Mouse (Mus musculus): Measurements from ENCODE around the gene Adamts2. TPM values are rescaled to one million over a fixed set of nuclear protein-coding genes. Genes with fewer than 3 reads are reported as not detected.

The Adamts2 gene
- polyA plus RNA-seq, 1 experiment from 2014 or later: 5.7 TPM

GRCm38 (mm10) chr11:50678650-50679049 lies 76.8 kb downstream of the Adamts2 start:
- Histone ChIP-seq H3K9me3 (ENCODE audit: low read length) (no peaks in the 10 kb centered on the region), H3K36me3 (ENCODE audit: insufficient read depth, low read length) (no peaks in the 10 kb centered on the region), H3K4me2 (replicated peaks; ENCODE audit: low read depth, low read length) (no peak overlapping the region), H3K27ac (ENCODE audit: low read length) (no peak overlapping the region), H3K9ac (replicated peaks; ENCODE audit: low read length) (no peak overlapping the region), H3K27me3 (ENCODE audit: insufficient read depth, low read length) (no peaks in the 10 kb centered on the region), H3K4me1 (ENCODE audit: insufficient read depth, low read length) (no peaks in the 10 kb centered on the region), H3K4me3 (ENCODE audit: low read length) (no peak overlapping the region)
- 90% methylated on average over 10 of the region's 10 CpGs for WGBS
- ATAC-seq (ENCODE audit: low FRiP score, low TSS enrichment): no peak

- H3K4me2 ChIP-seq (replicated peaks; ENCODE audit: low read depth, low read length): no peak overlapping the region
- no peaks in the 10 kb centered on the region for H3K4me1 ChIP-seq (ENCODE audit: insufficient read depth, low read length)
- peak overlapping the region; percentile 6; the same call in 1 of the 2 replicates for H3K27ac ChIP-seq (ENCODE audit: low read length)
- 80% methylated on average over 7 of the region's 7 CpGs for WGBS
- ATAC-seq (ENCODE audit: low FRiP score, low TSS enrichment): no peak
- no peaks in the 10 kb centered on the region for H3K9me3 ChIP-seq (ENCODE audit: low read length)
- no peaks in the 10 kb centered on the region for H3K36me3 ChIP-seq (ENCODE audit: insufficient read depth, low read length)
- H3K27me3 ChIP-seq (ENCODE audit: insufficient read depth, low read length): no peaks in the 10 kb centered on the region
- no peak overlapping the region for H3K4me3 ChIP-seq (ENCODE audit: low read length)
- no peak overlapping the region for H3K9ac ChIP-seq (replicated peaks; ENCODE audit: low read length)
Observed at GRCm38 (mm10) chr11:50681940-50682339, 80.1 kb downstream of the Adamts2 start.

- ATAC-seq (ENCODE audit: low FRiP score, low TSS enrichment): no peak
- no peak overlapping the region for H3K4me2 ChIP-seq (replicated peaks; ENCODE audit: low read depth, low read length)
- 82% methylated on average over 2 of the region's 2 CpGs for WGBS
- H3K27me3 ChIP-seq (ENCODE audit: insufficient read depth, low read length): no peaks in the 10 kb centered on the region
- H3K9me3 ChIP-seq (ENCODE audit: low read length): no peaks in the 10 kb centered on the region
- no peaks in the 10 kb centered on the region for H3K36me3 ChIP-seq (ENCODE audit: insufficient read depth, low read length)
- H3K9ac ChIP-seq (replicated peaks; ENCODE audit: low read length): no peak overlapping the region
- H3K4me1 ChIP-seq (ENCODE audit: insufficient read depth, low read length): no peaks in the 10 kb centered on the region
- H3K4me3 ChIP-seq (ENCODE audit: low read length): no peak overlapping the region
- no peak overlapping the region for H3K27ac ChIP-seq (ENCODE audit: low read length)
Observed at GRCm38 (mm10) chr11:50683821-50684220, 81.9 kb downstream of the Adamts2 start.

- 90% methylated on average over 3 of the region's 3 CpGs for WGBS
Observed at GRCm38 (mm10) chr11:50688584-50688983, 86.7 kb downstream of the Adamts2 start.

GRCm38 (mm10) chr11:50689672-50690071 lies 87.8 kb downstream of the Adamts2 start:
- no peaks in the 10 kb centered on the region for H3K36me3 ChIP-seq (ENCODE audit: insufficient read depth, low read length)
- H3K27me3 ChIP-seq (ENCODE audit: insufficient read depth, low read length): no peaks in the 10 kb centered on the region
- 94% methylated on average over 4 of the region's 4 CpGs for WGBS
- H3K27ac ChIP-seq (ENCODE audit: low read length): no peak overlapping the region
- ATAC-seq (ENCODE audit: low FRiP score, low TSS enrichment): no peak
- no peak overlapping the region for H3K4me2 ChIP-seq (replicated peaks; ENCODE audit: low read depth, low read length)
- no peaks in the 10 kb centered on the region for H3K4me1 ChIP-seq (ENCODE audit: insufficient read depth, low read length)
- no peak overlapping the region for H3K9ac ChIP-seq (replicated peaks; ENCODE audit: low read length)
- H3K9me3 ChIP-seq (ENCODE audit: low read length): no peaks in the 10 kb centered on the region
- no peak overlapping the region for H3K4me3 ChIP-seq (ENCODE audit: low read length)

More at GRCm38 (mm10) chr11:50688584-50688983, 86.7 kb downstream of the Adamts2 start:
- no peak for ATAC-seq (ENCODE audit: low FRiP score, low TSS enrichment)
- Histone ChIP-seq H3K4me3 (ENCODE audit: low read length) (no peak overlapping the region), H3K4me1 (ENCODE audit: insufficient read depth, low read length) (no peaks in the 10 kb centered on the region), H3K4me2 (replicated peaks; ENCODE audit: low read depth, low read length) (no peak overlapping the region), H3K27ac (ENCODE audit: low read length) (no peak overlapping the region), H3K27me3 (ENCODE audit: insufficient read depth, low read length) (no peaks in the 10 kb centered on the region), H3K9me3 (ENCODE audit: low read length) (no peaks in the 10 kb centered on the region), H3K9ac (replicated peaks; ENCODE audit: low read length) (no peak overlapping the region), H3K36me3 (ENCODE audit: insufficient read depth, low read length) (no peaks in the 10 kb centered on the region)

DNA sequence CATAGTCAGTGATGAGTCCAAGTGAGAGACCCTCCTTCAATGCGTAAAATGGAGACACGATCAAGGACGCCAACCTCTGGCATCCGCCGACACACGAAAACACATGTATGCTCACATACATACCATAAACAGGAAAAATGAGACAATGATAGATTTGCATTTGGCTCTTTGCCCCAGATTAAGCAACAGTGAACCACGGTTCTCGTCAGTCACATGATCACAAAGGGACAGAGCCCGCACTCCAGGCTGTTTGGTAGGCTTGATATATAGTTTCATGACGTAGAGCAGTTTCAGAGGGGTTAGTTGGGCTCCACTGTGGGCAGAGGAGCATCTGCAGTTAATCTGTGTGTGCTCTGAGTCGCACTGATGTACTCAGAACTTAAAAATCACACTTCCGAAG lies 98.1 kb downstream of the Adamts2 start:
- ATAC-seq (ENCODE audit: low FRiP score, low TSS enrichment): no peak
- no peaks in the 10 kb centered on the region for H3K9me3 ChIP-seq (ENCODE audit: low read length)
- H3K36me3 ChIP-seq (ENCODE audit: insufficient read depth, low read length): no peaks in the 10 kb centered on the region
- H3K4me3 ChIP-seq (ENCODE audit: low read length): no peak overlapping the region
- H3K27ac ChIP-seq (ENCODE audit: low read length): no peak overlapping the region
- no peaks in the 10 kb centered on the region for H3K27me3 ChIP-seq (ENCODE audit: insufficient read depth, low read length)
- 81% methylated on average over 12 of the region's 12 CpGs for WGBS
- H3K9ac ChIP-seq (replicated peaks; ENCODE audit: low read length): no peak overlapping the region
- no peaks in the 10 kb centered on the region for H3K4me1 ChIP-seq (ENCODE audit: insufficient read depth, low read length)
- no peak overlapping the region for H3K4me2 ChIP-seq (replicated peaks; ENCODE audit: low read depth, low read length)

DNA sequence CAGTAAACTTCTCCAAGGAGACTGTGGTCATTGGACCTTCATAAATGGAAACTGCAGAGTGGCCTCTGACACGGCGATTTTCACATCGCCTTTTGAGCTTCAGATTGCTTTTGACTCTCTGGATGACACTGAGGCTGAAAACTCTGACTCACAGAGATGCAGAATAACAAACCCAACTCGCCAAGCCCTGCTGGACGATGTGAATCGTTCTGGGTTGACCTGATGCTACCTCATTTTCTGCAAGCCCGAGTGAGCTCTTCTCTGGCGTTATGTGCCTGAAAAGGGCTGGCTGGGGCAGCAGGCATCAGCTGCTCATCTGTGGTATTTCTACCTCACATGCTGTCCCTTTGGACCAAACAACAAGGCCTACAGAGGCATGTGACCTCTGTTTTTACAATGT lies 98.6 kb downstream of the Adamts2 start:
- no peak overlapping the region for H3K4me2 ChIP-seq (replicated peaks; ENCODE audit: low read depth, low read length)
- H3K36me3 ChIP-seq (ENCODE audit: insufficient read depth, low read length): no peaks in the 10 kb centered on the region
- no peak for ATAC-seq (ENCODE audit: low FRiP score, low TSS enrichment)
- H3K4me3 ChIP-seq (ENCODE audit: low read length): no peak overlapping the region
- no peak overlapping the region for H3K27ac ChIP-seq (ENCODE audit: low read length)
- 88% methylated on average over 8 of the region's 8 CpGs for WGBS
- H3K9ac ChIP-seq (replicated peaks; ENCODE audit: low read length): no peak overlapping the region
- H3K4me1 ChIP-seq (ENCODE audit: insufficient read depth, low read length): no peaks in the 10 kb centered on the region
- H3K9me3 ChIP-seq (ENCODE audit: low read length): no peaks in the 10 kb centered on the region
- no peaks in the 10 kb centered on the region for H3K27me3 ChIP-seq (ENCODE audit: insufficient read depth, low read length)

DNA sequence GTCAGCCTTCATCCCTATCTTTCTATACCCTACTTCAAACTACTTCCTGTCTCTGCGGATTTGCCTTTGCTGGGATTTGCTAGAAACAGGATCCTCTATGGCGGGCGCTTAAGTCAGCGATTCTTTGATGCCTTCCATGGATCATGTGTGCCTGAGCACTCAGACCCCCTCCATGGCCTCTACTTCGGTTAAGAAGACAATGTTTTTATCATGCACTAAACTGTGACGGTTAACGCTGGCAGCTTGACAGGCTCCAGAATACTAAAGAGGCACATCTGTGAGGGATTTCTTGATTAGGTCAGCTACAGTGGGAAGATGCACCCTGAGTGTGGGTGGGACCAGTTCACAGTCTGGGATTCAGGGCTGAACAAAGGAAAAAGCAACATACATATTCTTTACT lies 101.5 kb downstream of the Adamts2 start:
- Histone ChIP-seq H3K4me3 (ENCODE audit: low read length) (no peak overlapping the region), H3K27ac (ENCODE audit: low read length) (no peak overlapping the region), H3K27me3 (ENCODE audit: insufficient read depth, low read length) (no peaks in the 10 kb centered on the region), H3K36me3 (ENCODE audit: insufficient read depth, low read length) (no peaks in the 10 kb centered on the region), H3K4me2 (replicated peaks; ENCODE audit: low read depth, low read length) (no peak overlapping the region), H3K9ac (replicated peaks; ENCODE audit: low read length) (no peak overlapping the region), H3K4me1 (ENCODE audit: insufficient read depth, low read length) (no peaks in the 10 kb centered on the region), H3K9me3 (ENCODE audit: low read length) (no peaks in the 10 kb centered on the region)
- 52% methylated on average over 7 of the region's 7 CpGs for WGBS
- no peak for ATAC-seq (ENCODE audit: low FRiP score, low TSS enrichment)

GRCm38 (mm10) chr11:50704511-50704910 lies 102.6 kb downstream of the Adamts2 start:
- H3K36me3 ChIP-seq (ENCODE audit: insufficient read depth, low read length): no peaks in the 10 kb centered on the region
- H3K27me3 ChIP-seq (ENCODE audit: insufficient read depth, low read length): no peaks in the 10 kb centered on the region
- no peaks in the 10 kb centered on the region for H3K4me1 ChIP-seq (ENCODE audit: insufficient read depth, low read length)
- no peak for ATAC-seq (ENCODE audit: low FRiP score, low TSS enrichment)
- no peak overlapping the region for H3K27ac ChIP-seq (ENCODE audit: low read length)
- 82% methylated on average over 2 of the region's 2 CpGs for WGBS
- no peak overlapping the region for H3K4me3 ChIP-seq (ENCODE audit: low read length)
- no peak overlapping the region for H3K9ac ChIP-seq (replicated peaks; ENCODE audit: low read length)
- H3K9me3 ChIP-seq (ENCODE audit: low read length): no peaks in the 10 kb centered on the region
- no peak overlapping the region for H3K4me2 ChIP-seq (replicated peaks; ENCODE audit: low read depth, low read length)

DNA sequence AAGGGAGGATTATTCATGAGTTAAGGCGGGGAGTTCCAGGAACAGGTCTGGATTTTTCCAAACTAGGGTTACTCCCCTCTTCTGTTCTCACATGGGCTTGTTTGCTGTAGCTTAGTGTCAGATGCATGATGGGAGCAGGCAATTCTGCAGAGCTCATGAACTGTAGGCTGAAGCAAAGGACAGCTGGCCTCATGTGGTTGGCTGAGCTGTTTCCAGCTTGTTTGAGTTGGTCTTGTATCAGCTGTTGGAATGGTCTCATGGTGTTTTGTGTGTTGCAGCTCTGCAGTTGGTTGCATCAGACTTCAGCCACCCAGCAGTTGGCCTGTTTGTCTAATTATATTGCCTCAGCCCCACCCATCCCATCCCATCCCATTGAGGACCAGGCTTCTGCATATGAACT lies 105.4 kb downstream of the Adamts2 start:
- WGBS: 71% methylated on average over 1 of the region's 1 CpGs
- ATAC-seq (ENCODE audit: low FRiP score, low TSS enrichment): no peak
- H3K4me2 ChIP-seq (replicated peaks; ENCODE audit: low read depth, low read length): no peak overlapping the region

More for the DNA sequence above, 105.4 kb downstream of the Adamts2 start:
- no peaks in the 10 kb centered on the region for H3K9me3 ChIP-seq (ENCODE audit: low read length)
- H3K27ac ChIP-seq (ENCODE audit: low read length): no peak overlapping the region
- no peak overlapping the region for H3K4me3 ChIP-seq (ENCODE audit: low read length)
- no peaks in the 10 kb centered on the region for H3K4me1 ChIP-seq (ENCODE audit: insufficient read depth, low read length)
- no peaks in the 10 kb centered on the region for H3K36me3 ChIP-seq (ENCODE audit: insufficient read depth, low read length)
- no peak overlapping the region for H3K9ac ChIP-seq (replicated peaks; ENCODE audit: low read length)
- H3K27me3 ChIP-seq (ENCODE audit: insufficient read depth, low read length): no peaks in the 10 kb centered on the region

All from kidney, embryonic 16.5 days (tissue).